Mouse (Mus musculus) liver, embryonic 14.5 days (tissue): ENCODE data around the gene Golga5. TPM values are rescaled to one million over a fixed set of nuclear protein-coding genes. Genes with fewer than 3 reads are reported as not detected.
A peak's percentile ranks its signal among the peaks of the same experiment; 100 is the strongest.

ENCODE experiments used
- ATAC-seq: fragments of 200-750 bp; cut with Nextera tagmentation; 2 replicates; pipeline ENCODE4 v1.8.0; 2017; ENCODE audit warnings: moderate number of reproducible peaks, mild to moderate bottlenecking, moderate library complexity; ENCODE audit not compliant: insufficient read depth
- DNase-seq, 3 experiments: peaks; one replicate each; pipeline ENCODE4 v3.0.0-alpha.2; 2012 to 2013; ENCODE audit warnings: low read depth in 3 of 3, low spot score in 3 of 3
- H3K27ac ChIP-seq: fragments of 300-500 bp; sonication (generic); 2 replicates; pipeline ENCODE4 v1.5.1; 2014; ENCODE audit warnings: moderate library complexity, mild to moderate bottlenecking, control low read depth, inconsistent platforms
- H3K27me3 ChIP-seq: fragments of 300-500 bp; sonication (generic); 2 replicates; pipeline ENCODE4 v1.6.1; 2014; ENCODE audit warnings: mild to moderate bottlenecking, low read length, moderate library complexity; ENCODE audit not compliant: control insufficient read depth, insufficient read depth
- H3K36me3 ChIP-seq: fragments of 300-500 bp; sonication (generic); replicated peaks from 2 replicates; pipeline ENCODE4 v1.6.1; 2014; ENCODE audit warnings: low read depth; ENCODE audit not compliant: control insufficient read depth, insufficient read depth
- H3K4me1 ChIP-seq, 2 experiments: fragments of 200-500 bp in 1 of 2; fragments of 300-500 bp in 1 of 2; sonication (generic) in 1 of 2; replicated peaks; 2 replicates each; pipeline ENCODE4 v1.6.1; 2012 to 2014; ENCODE audit warnings: antibody characterized with exemption in 1 of 2, inconsistent platforms in 1 of 2, low read length in 1 of 2; ENCODE audit not compliant: control insufficient read depth in 2 of 2, insufficient read depth in 2 of 2
- H3K4me2 ChIP-seq: fragments of 300-500 bp; sonication (generic); 2 replicates; pipeline ENCODE4 v1.6.1; 2014; ENCODE audit warnings: low read depth, mild to moderate bottlenecking, control low read depth, moderate library complexity
- H3K4me3 ChIP-seq, 2 experiments: fragments of 200-500 bp in 1 of 2; fragments of 300-500 bp in 1 of 2; sonication (generic) in 1 of 2; 2 replicates each; pipeline ENCODE4 v1.5.1; 2012 to 2014; ENCODE audit warnings: low read depth in 2 of 2, low read length in 2 of 2, mild to moderate bottlenecking in 2 of 2, control low read depth in 1 of 2, inconsistent platforms in 1 of 2, moderate library complexity in 1 of 2; ENCODE audit not compliant: insufficient read depth in 1 of 2
- H3K9ac ChIP-seq: fragments of 300-500 bp; sonication (generic); replicated peaks from 2 replicates; pipeline ENCODE4 v1.6.1; 2014; ENCODE audit warnings: mild to moderate bottlenecking, control low read depth, moderate library complexity
- H3K9me3 ChIP-seq: fragments of 300-500 bp; sonication (generic); 2 replicates; pipeline ENCODE4 v1.6.1; 2016; ENCODE audit warnings: low read length, mixed read lengths; ENCODE audit not compliant: control insufficient read depth
- CTCF ChIP-seq: IDR thresholded peaks from 2 replicates; pipeline ENCODE4 v1.5.1; 2016; ENCODE audit warnings: antibody characterized with exemption, low read depth, control low read depth
- EP300 ChIP-seq: IDR thresholded peaks from 2 replicates; pipeline ENCODE4 v1.6.1; 2016; ENCODE audit warnings: antibody characterized with exemption, low read depth
- WGBS: fragments of 180-500 bp; shearing (Covaris S2); extraction: QIAGEN DNeasy Blood & Tissue Kit; methylation state at CpG from one replicate; pipeline ENCODE4 v1.1.7; 2014; ENCODE audit not compliant: insufficient replicate concordance; 5-methylcytosine and 5-hydroxymethylcytosine counted together
- polyA plus RNA-seq, 2 experiments: library from polyadenylated mRNA; depleted of rRNA in 1 of 2; stranded (reverse) in 1 of 2; unstranded in 1 of 2; fragments of >200 nt; fragmentation: Nextera tagmentation in 1 of 2; extraction: Ambion mirVana in 1 of 2; gene quantifications; 2 replicates each; pipeline versions ENCODE4 v1.2.1 to v1.2.3; 2012 to 2014

The Golga5 gene
- polyA plus RNA-seq, 2 experiments, result 10.1 to 12.8 TPM

- DNase-seq (no peak), ATAC-seq (no peak)
- no peak overlapping the region for H3K9ac ChIP-seq
- 69% methylated on average over 5 of the region's 5 CpGs for WGBS
- H3K27me3 ChIP-seq, result no peaks in the 10 kb centered on the region
- TF ChIP-seq CTCF (no peak), EP300 (no peak)
- peak overlapping the region in 1 of 2 experiments; percentile 42; a peak in 2 of 4 replicates for H3K4me3 ChIP-seq
- no peak overlapping the region for H3K27ac ChIP-seq
- H3K36me3 ChIP-seq, result no peaks in the 10 kb centered on the region
- no peak overlapping the region for H3K4me2 ChIP-seq
- peaks cover 3 to 17% of the 10 kb centered on the region in 2 experiments for H3K4me1 ChIP-seq
- H3K9me3 ChIP-seq, result no peaks in the 10 kb centered on the region
Measured at GRCm38 (mm10) chr12:102437952-102438351, 31.0 kb upstream of the Golga5 start.

DNA sequence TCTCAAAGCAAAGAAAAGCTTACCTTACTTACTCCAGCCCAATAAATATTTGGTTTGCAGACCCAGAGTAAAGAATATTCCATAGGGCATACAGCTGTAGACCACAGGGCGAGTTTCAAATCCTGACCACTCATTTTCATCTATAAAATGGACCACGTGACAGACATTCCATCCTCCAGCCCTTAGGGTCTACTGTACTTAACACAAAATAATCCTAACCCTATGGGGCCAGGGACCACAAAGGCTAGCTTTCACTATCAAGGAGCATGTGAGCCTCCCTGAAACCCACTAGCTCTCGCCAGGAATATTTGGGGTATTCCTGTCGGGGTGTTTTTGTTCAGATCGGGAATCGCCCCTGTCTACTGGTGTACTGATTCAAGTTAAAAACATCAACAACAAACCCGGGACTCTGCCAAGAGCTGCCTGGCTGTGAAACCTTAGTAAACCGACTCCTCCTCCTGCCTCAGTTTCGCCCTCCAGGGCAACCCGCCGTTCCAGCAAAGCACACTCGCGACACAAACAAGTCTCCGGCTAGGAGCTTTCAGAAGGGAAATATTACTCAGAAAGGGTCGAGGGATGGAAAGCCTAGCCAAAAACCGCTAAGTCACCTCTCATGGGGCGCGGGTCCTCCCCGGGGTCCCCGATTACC, 29.8 kb upstream of the Golga5 start:
- Histone ChIP-seq H3K4me3 (peak overlapping the region; percentile 56 to 60), H3K4me1 (peaks cover 3 to 22% of the 10 kb centered on the region in 2 experiments), H3K36me3 (no peaks in the 10 kb centered on the region), H3K9ac (peak overlapping the region; percentile 36; the same call in 1 of the 2 replicates), H3K9me3 (no peaks in the 10 kb centered on the region), H3K27ac (no peak overlapping the region), H3K4me2 (peak overlapping the region; percentile 74), H3K27me3 (no peaks in the 10 kb centered on the region)
- TF ChIP-seq EP300, result no peak
- no peak for TF ChIP-seq CTCF
- WGBS, result 3% methylated on average over 20 of the region's 20 CpGs
- ATAC-seq, result peak; percentile 23
- no peak for DNase-seq

- no peaks in the 10 kb centered on the region for H3K36me3 ChIP-seq
- peak within 1 kb of the TSS; percentile 56 to 60 for H3K4me3 ChIP-seq
- DNase-seq (peak; percentile 76 to 93 (median 88)), ATAC-seq (peak; percentile 98)
- peaks cover 3 to 17% of the 10 kb centered on the region in 2 experiments; a peak in 3 of 4 replicates for H3K4me1 ChIP-seq
- WGBS, result under 1% methylated on average over 28 of the region's 28 CpGs
- peak within 1 kb of the TSS; percentile 36; the same call in 1 of the 2 replicates for H3K9ac ChIP-seq
- H3K9me3 ChIP-seq, result no peaks in the 10 kb centered on the region
- TF ChIP-seq EP300, result no peak
- TF ChIP-seq CTCF, result no peak
- H3K27ac ChIP-seq, result no peak within 1 kb of the TSS
- no peaks in the 10 kb centered on the region for H3K27me3 ChIP-seq
- peak within 1 kb of the TSS; percentile 74 for H3K4me2 ChIP-seq
Measured at GRCm38 (mm10) chr12:102439632-102440023, 29.3 kb upstream of the Golga5 start, which contains the start of gene Lgmn. Gene Lgmn (minus strand): TSS chr12:102439813.

DNA sequence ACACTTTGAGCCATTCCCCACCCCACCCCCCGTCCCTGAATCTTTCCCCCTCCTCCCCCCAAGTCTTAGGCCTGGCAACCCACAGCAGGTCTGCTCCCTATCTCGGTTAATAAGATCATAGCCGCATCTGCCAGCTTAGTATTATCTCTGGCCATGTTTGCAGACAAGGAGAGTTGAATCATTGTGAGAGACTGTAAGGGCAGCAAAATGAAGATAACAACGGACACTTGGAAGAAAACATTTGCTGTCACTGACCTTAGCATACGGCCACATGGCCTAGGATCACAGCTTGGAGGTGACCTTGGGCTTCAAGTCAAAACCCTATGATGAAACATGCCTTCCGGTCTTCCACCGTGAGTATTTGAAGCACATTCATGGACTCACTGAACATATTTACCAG, 28.4 kb upstream of the Golga5 start:
- WGBS, result 38% methylated on average over 7 of the region's 7 CpGs

DNA sequence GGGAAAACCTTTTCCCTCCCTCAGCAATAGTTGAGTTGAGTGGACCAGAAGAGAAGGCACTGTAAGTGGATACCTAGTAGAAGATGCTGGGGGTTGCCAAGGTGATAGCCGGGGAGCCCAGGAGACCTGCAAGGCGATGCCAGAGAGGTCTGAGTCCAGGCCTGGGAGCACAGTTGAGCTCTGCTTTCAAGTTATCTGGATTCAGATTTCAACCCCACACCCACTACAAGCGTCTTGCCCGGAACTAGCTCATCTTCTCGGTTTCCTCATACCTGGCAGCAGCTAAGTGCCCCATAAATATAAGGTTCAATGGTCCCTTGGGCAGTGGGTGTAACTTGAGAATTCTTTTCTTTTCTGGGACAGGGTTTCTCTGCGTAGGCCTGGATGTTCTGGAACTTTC, 27.8 kb upstream of the Golga5 start:
- 67% methylated on average over 6 of the region's 6 CpGs for WGBS
- no peak overlapping the region for H3K27ac ChIP-seq
- H3K4me1 ChIP-seq, result peaks cover 3 to 17% of the 10 kb centered on the region in 2 experiments; a peak in 3 of 4 replicates
- H3K4me2 ChIP-seq, result no peak overlapping the region
- H3K9me3 ChIP-seq, result no peaks in the 10 kb centered on the region
- DNase-seq (no peak), ATAC-seq (no peak)
- no peaks in the 10 kb centered on the region for H3K36me3 ChIP-seq
- H3K4me3 ChIP-seq, result no peak overlapping the region
- H3K27me3 ChIP-seq, result no peaks in the 10 kb centered on the region
- TF ChIP-seq EP300, result no peak
- no peak for TF ChIP-seq CTCF
- H3K9ac ChIP-seq, result no peak overlapping the region

More for the DNA sequence above, 28.4 kb upstream of the Golga5 start:
- Histone ChIP-seq H3K27ac (no peak overlapping the region), H3K9ac (no peak overlapping the region), H3K36me3 (no peaks in the 10 kb centered on the region), H3K4me3 (no peak overlapping the region), H3K4me1 (peaks cover 3 to 17% of the 10 kb centered on the region in 2 experiments; a peak in 3 of 4 replicates), H3K9me3 (no peaks in the 10 kb centered on the region), H3K27me3 (no peaks in the 10 kb centered on the region), H3K4me2 (no peak overlapping the region)
- ATAC-seq (no peak), DNase-seq (no peak)
- TF ChIP-seq CTCF, result no peak
- TF ChIP-seq EP300, result no peak
